Mouse (Mus musculus): ENCODE data around the gene Gm10662. TPM values are rescaled to one million over a fixed set of nuclear protein-coding genes. Genes with fewer than 3 reads are reported as not detected.
"Not testable (repeated sequence)": the region's sequence is repeated elsewhere in the genome, so short reads cannot be mapped to it uniquely, and the experiment has no call there.

Gene Gm10662
- total RNA-seq (2021) = not detected
- long read RNA-seq, experiment 1 = 0 reads
- long read RNA-seq, experiment 2 = 0 reads

- not testable (repeated sequence) for DNase-seq (ENCODE audit: low spot score in 2 of 2)
These were observed at the start of gene Gm10662 for GRCm38 (mm10) chr7:23144380-23144779. Gm10662 (minus strand) TSS chr7:23144480.

- not testable (repeated sequence) for DNase-seq (ENCODE audit: low spot score in 2 of 2)
These were observed 19.2 kb upstream of the Gm10662 start for GRCm38 (mm10) chr7:23163505-23163904.

Other genes with a start within 250 kb of the Gm10662 start
- not detected for gene Gm4214, start 159.8 kb downstream of the Gm10662 start, total RNA-seq (2021)
- gene Gm4216, start 124.6 kb downstream of the Gm10662 start, total RNA-seq (2021) = not detected
- not detected for gene Vmn1r163, start 88.9 kb downstream of the Gm10662 start, total RNA-seq (2021)
- gene Gm8720, start 77.0 kb downstream of the Gm10662 start, total RNA-seq (2021) = not detected
- not detected for gene Vmn1r165, start 72.9 kb upstream of the Gm10662 start, total RNA-seq (2021)
- not detected for gene Vmn1r166, start 107.2 kb upstream of the Gm10662 start, total RNA-seq (2021)
- not detected for gene Gm6902, start 134.4 kb upstream of the Gm10662 start, total RNA-seq (2021)
- gene Nlrp4e, start 156.7 kb upstream of the Gm10662 start, total RNA-seq (2021) = not detected
- under 1 TPM; 0.08 to 0.53 TPM for gene Nlrp5, start 241.4 kb upstream of the Gm10662 start, total RNA-seq (2021)

All from adrenal gland, postnatal 4 days (tissue).